Mouse (Mus musculus): ENCODE measurements at regions not wholly inside any gene's neighbourhood (a gene's known extent, or its start where the extent isn't known, plus 50 kb on each side); places are given as distances from the start of the nearest gene placed in this dataset.

GRCm38 (mm10) chr12:58536381-58536992 lies 267.4 kb upstream of the Clec14a start:
- Histone ChIP-seq H3K9me3 (replicated peaks; ENCODE audit: control insufficient read depth, low read length) (no peaks in the 10 kb centered on the region), H3K4me1 (ENCODE audit: control insufficient read depth, low read depth, low read length) (no peaks in the 10 kb centered on the region), H3K4me2 (ENCODE audit: low read depth, low read length) (no peak overlapping the region), H3K36me3 (ENCODE audit: control insufficient read depth, insufficient read depth) (no peaks in the 10 kb centered on the region), H3K9ac (ENCODE audit: low read depth, low read length) (no peak overlapping the region), H3K27me3 (ENCODE audit: control insufficient read depth, insufficient read depth, low read depth, low read length) (no peaks in the 10 kb centered on the region), H3K4me3 (ENCODE audit: low read depth, low read length) (no peak overlapping the region), H3K27ac (ENCODE audit: low read length) (no peak overlapping the region)
- no peak for ATAC-seq (ENCODE audit: low read depth)
- 64% methylated on average over 7 of the region's 7 CpGs for WGBS (ENCODE audit: insufficient replicate concordance)

- H3K36me3 ChIP-seq (ENCODE audit: control insufficient read depth, insufficient read depth), result no peaks in the 10 kb centered on the region
Observed at GRCm38 (mm10) chr12:58530306-58530705, 261.2 kb upstream of the Clec14a start.

GRCm38 (mm10) chr12:58516800-58517199 lies 247.7 kb upstream of the Clec14a start:
- no peaks in the 10 kb centered on the region for H3K36me3 ChIP-seq (ENCODE audit: control insufficient read depth, insufficient read depth)
- H3K4me1 ChIP-seq (ENCODE audit: control insufficient read depth, low read depth, low read length), result no peaks in the 10 kb centered on the region
- H3K27ac ChIP-seq (ENCODE audit: low read length), result no peak overlapping the region
- H3K9ac ChIP-seq (ENCODE audit: low read depth, low read length), result no peak overlapping the region
- 26% methylated on average over 1 of the region's 1 CpGs for WGBS (ENCODE audit: insufficient replicate concordance)
- H3K27me3 ChIP-seq (ENCODE audit: control insufficient read depth, insufficient read depth, low read depth, low read length), result no peaks in the 10 kb centered on the region
- no peak overlapping the region for H3K4me3 ChIP-seq (ENCODE audit: low read depth, low read length)
- no peak for ATAC-seq (ENCODE audit: low read depth)
- H3K4me2 ChIP-seq (ENCODE audit: low read depth, low read length), result no peak overlapping the region
- H3K9me3 ChIP-seq (replicated peaks; ENCODE audit: control insufficient read depth, low read length), result no peaks in the 10 kb centered on the region

More at GRCm38 (mm10) chr12:58530306-58530705, 261.2 kb upstream of the Clec14a start:
- no peak for ATAC-seq (ENCODE audit: low read depth)
- no peaks in the 10 kb centered on the region for H3K9me3 ChIP-seq (replicated peaks; ENCODE audit: control insufficient read depth, low read length)
- H3K4me3 ChIP-seq (ENCODE audit: low read depth, low read length), result no peak overlapping the region
- 15% methylated on average over 3 of the region's 3 CpGs for WGBS (ENCODE audit: insufficient replicate concordance)
- H3K27ac ChIP-seq (ENCODE audit: low read length), result no peak overlapping the region
- no peak overlapping the region for H3K9ac ChIP-seq (ENCODE audit: low read depth, low read length)
- H3K4me2 ChIP-seq (ENCODE audit: low read depth, low read length), result no peak overlapping the region
- no peaks in the 10 kb centered on the region for H3K27me3 ChIP-seq (ENCODE audit: control insufficient read depth, insufficient read depth, low read depth, low read length)
- no peaks in the 10 kb centered on the region for H3K4me1 ChIP-seq (ENCODE audit: control insufficient read depth, low read depth, low read length)

GRCm38 (mm10) chr12:58513951-58514350 lies 244.9 kb upstream of the Clec14a start:
- H3K27ac ChIP-seq (ENCODE audit: low read length), result no peak overlapping the region
- no peaks in the 10 kb centered on the region for H3K4me1 ChIP-seq (ENCODE audit: control insufficient read depth, low read depth, low read length)
- WGBS (ENCODE audit: insufficient replicate concordance), result 63% methylated on average over 1 of the region's 1 CpGs
- H3K9ac ChIP-seq (ENCODE audit: low read depth, low read length), result no peak overlapping the region
- ATAC-seq (ENCODE audit: low read depth), result no peak
- no peak overlapping the region for H3K4me2 ChIP-seq (ENCODE audit: low read depth, low read length)
- H3K4me3 ChIP-seq (ENCODE audit: low read depth, low read length), result no peak overlapping the region
- H3K36me3 ChIP-seq (ENCODE audit: control insufficient read depth, insufficient read depth), result no peaks in the 10 kb centered on the region
- no peaks in the 10 kb centered on the region for H3K9me3 ChIP-seq (replicated peaks; ENCODE audit: control insufficient read depth, low read length)
- H3K27me3 ChIP-seq (ENCODE audit: control insufficient read depth, insufficient read depth, low read depth, low read length), result no peaks in the 10 kb centered on the region

GRCm38 (mm10) chr12:58512645-58513044 lies 243.6 kb upstream of the Clec14a start:
- 69% methylated on average over 7 of the region's 7 CpGs for WGBS (ENCODE audit: insufficient replicate concordance)
- no peak for ATAC-seq (ENCODE audit: low read depth)
- no peak overlapping the region for H3K9ac ChIP-seq (ENCODE audit: low read depth, low read length)

GRCm38 (mm10) chr12:58504283-58504682 lies 235.2 kb upstream of the Clec14a start:
- Histone ChIP-seq H3K9ac (ENCODE audit: low read depth, low read length) (no peak overlapping the region), H3K27me3 (ENCODE audit: control insufficient read depth, insufficient read depth, low read depth, low read length) (no peaks in the 10 kb centered on the region), H3K4me1 (ENCODE audit: control insufficient read depth, low read depth, low read length) (no peaks in the 10 kb centered on the region), H3K36me3 (ENCODE audit: control insufficient read depth, insufficient read depth) (no peaks in the 10 kb centered on the region), H3K9me3 (replicated peaks; ENCODE audit: control insufficient read depth, low read length) (no peaks in the 10 kb centered on the region), H3K4me2 (ENCODE audit: low read depth, low read length) (no peak overlapping the region), H3K4me3 (ENCODE audit: low read depth, low read length) (no peak overlapping the region), H3K27ac (ENCODE audit: low read length) (no peak overlapping the region)
- ATAC-seq (ENCODE audit: low read depth), result no peak

More at GRCm38 (mm10) chr12:58512645-58513044, 243.6 kb upstream of the Clec14a start:
- Histone ChIP-seq H3K4me3 (ENCODE audit: low read depth, low read length) (no peak overlapping the region), H3K4me1 (ENCODE audit: control insufficient read depth, low read depth, low read length) (no peaks in the 10 kb centered on the region), H3K27me3 (ENCODE audit: control insufficient read depth, insufficient read depth, low read depth, low read length) (no peaks in the 10 kb centered on the region), H3K4me2 (ENCODE audit: low read depth, low read length) (no peak overlapping the region), H3K27ac (ENCODE audit: low read length) (no peak overlapping the region), H3K9me3 (replicated peaks; ENCODE audit: control insufficient read depth, low read length) (no peaks in the 10 kb centered on the region), H3K36me3 (ENCODE audit: control insufficient read depth, insufficient read depth) (no peaks in the 10 kb centered on the region)

GRCm38 (mm10) chr12:58474181-58474580 lies 205.1 kb upstream of the Clec14a start:
- ATAC-seq (ENCODE audit: low read depth), result no peak
- H3K27me3 ChIP-seq (ENCODE audit: control insufficient read depth, insufficient read depth, low read depth, low read length), result no peaks in the 10 kb centered on the region

GRCm38 (mm10) chr12:58473511-58473910 lies 204.4 kb upstream of the Clec14a start:
- Histone ChIP-seq H3K4me1 (ENCODE audit: control insufficient read depth, low read depth, low read length) (no peaks in the 10 kb centered on the region), H3K9ac (ENCODE audit: low read depth, low read length) (no peak overlapping the region), H3K4me2 (ENCODE audit: low read depth, low read length) (no peak overlapping the region), H3K4me3 (ENCODE audit: low read depth, low read length) (no peak overlapping the region), H3K9me3 (replicated peaks; ENCODE audit: control insufficient read depth, low read length) (no peaks in the 10 kb centered on the region), H3K27ac (ENCODE audit: low read length) (no peak overlapping the region), H3K27me3 (ENCODE audit: control insufficient read depth, insufficient read depth, low read depth, low read length) (no peaks in the 10 kb centered on the region), H3K36me3 (ENCODE audit: control insufficient read depth, insufficient read depth) (no peaks in the 10 kb centered on the region)
- 75% methylated on average over 1 of the region's 1 CpGs for WGBS (ENCODE audit: insufficient replicate concordance)
- no peak for ATAC-seq (ENCODE audit: low read depth)

More at GRCm38 (mm10) chr12:58474181-58474580, 205.1 kb upstream of the Clec14a start:
- no peaks in the 10 kb centered on the region for H3K36me3 ChIP-seq (ENCODE audit: control insufficient read depth, insufficient read depth)
- no peaks in the 10 kb centered on the region for H3K4me1 ChIP-seq (ENCODE audit: control insufficient read depth, low read depth, low read length)
- H3K4me2 ChIP-seq (ENCODE audit: low read depth, low read length), result no peak overlapping the region
- no peak overlapping the region for H3K9ac ChIP-seq (ENCODE audit: low read depth, low read length)
- no peak overlapping the region for H3K4me3 ChIP-seq (ENCODE audit: low read depth, low read length)
- H3K27ac ChIP-seq (ENCODE audit: low read length), result no peak overlapping the region
- no peaks in the 10 kb centered on the region for H3K9me3 ChIP-seq (replicated peaks; ENCODE audit: control insufficient read depth, low read length)

- no peak overlapping the region for H3K27ac ChIP-seq (ENCODE audit: low read length)
- H3K4me2 ChIP-seq (ENCODE audit: low read depth, low read length), result no peak overlapping the region
- no peaks in the 10 kb centered on the region for H3K36me3 ChIP-seq (ENCODE audit: control insufficient read depth, insufficient read depth)
- H3K9me3 ChIP-seq (replicated peaks; ENCODE audit: control insufficient read depth, low read length), result no peaks in the 10 kb centered on the region
- H3K27me3 ChIP-seq (ENCODE audit: control insufficient read depth, insufficient read depth, low read depth, low read length), result no peaks in the 10 kb centered on the region
- no peak for ATAC-seq (ENCODE audit: low read depth)
- H3K9ac ChIP-seq (ENCODE audit: low read depth, low read length), result no peak overlapping the region
- no peak overlapping the region for H3K4me3 ChIP-seq (ENCODE audit: low read depth, low read length)
- no peaks in the 10 kb centered on the region for H3K4me1 ChIP-seq (ENCODE audit: control insufficient read depth, low read depth, low read length)
- WGBS (ENCODE audit: insufficient replicate concordance), result 64% methylated on average over 3 of the region's 3 CpGs
Observed at GRCm38 (mm10) chr12:58460465-58460864, 191.4 kb upstream of the Clec14a start.
